Mouse (Mus musculus) cerebellum, postnatal 14 days (tissue): ENCODE measurements around the gene Slc1a2.
A peak's percentile ranks its signal among the peaks of the same experiment; 100 is the strongest.

ENCODE experiments used
- DNase-seq, 2 experiments: peaks; one replicate each; pipeline ENCODE4 v3.0.0; 2021; ENCODE audit warnings: mixed read lengths in 2 of 2

The Slc1a2 gene

GRCm38 (mm10) chr2:102825961-102826633, 167.6 kb downstream of the Slc1a2 start:
- DNase-seq = no peak

GRCm38 (mm10) chr2:102827841-102828240, 169.4 kb downstream of the Slc1a2 start:
- no peak for DNase-seq

- no peak for DNase-seq
These were observed 169.9 kb downstream of the Slc1a2 start for GRCm38 (mm10) chr2:102828381-102828780.

- peak; percentile 69 to 71 for DNase-seq
These were observed 170.7 kb downstream of the Slc1a2 start for GRCm38 (mm10) chr2:102829201-102829600.

- no peak for DNase-seq
These were observed 173.1 kb downstream of the Slc1a2 start for GRCm38 (mm10) chr2:102831547-102831946.

GRCm38 (mm10) chr2:102838179-102838578, 179.7 kb downstream of the Slc1a2 start:
- no peak for DNase-seq
